Mouse (Mus musculus) kidney, embryonic 15.5 days (tissue): ENCODE measurements around the gene Mycbp2. TPM values are rescaled to one million over a fixed set of nuclear protein-coding genes. Genes with fewer than 3 reads are reported as not detected.

Experiments
- ATAC-seq: fragments of 200-750 bp; cut with Nextera tagmentation; replicated peaks from 2 replicates; pipeline ENCODE4 v1.8.0; 2017; ENCODE audit warnings: moderate TSS enrichment; ENCODE audit not compliant: low FRiP score
- H3K27ac ChIP-seq: fragments of 300-500 bp; sonication (generic); 2 replicates; pipeline ENCODE4 v1.5.1; 2015; ENCODE audit warnings: mild to moderate bottlenecking, inconsistent platforms
- H3K27me3 ChIP-seq: fragments of 300-500 bp; sonication (generic); 2 replicates; pipeline ENCODE4 v1.6.1; 2015; ENCODE audit warnings: inconsistent platforms
- H3K36me3 ChIP-seq: fragments of 300-500 bp; sonication (generic); 2 replicates; pipeline ENCODE4 v1.6.1; 2015; ENCODE audit warnings: inconsistent platforms
- H3K4me1 ChIP-seq: fragments of 300-500 bp; sonication (generic); 2 replicates; pipeline ENCODE4 v1.6.1; 2015; ENCODE audit warnings: inconsistent platforms
- H3K4me2 ChIP-seq: fragments of 300-500 bp; sonication (generic); 2 replicates; pipeline ENCODE4 v1.6.1; 2015; ENCODE audit warnings: moderate library complexity, mild to moderate bottlenecking, inconsistent platforms
- H3K4me3 ChIP-seq: fragments of 300-500 bp; sonication (generic); replicated peaks from 2 replicates; pipeline ENCODE4 v1.5.1; 2015; ENCODE audit warnings: mild to moderate bottlenecking, inconsistent platforms
- H3K9ac ChIP-seq: fragments of 300-500 bp; sonication (generic); 2 replicates; pipeline ENCODE4 v1.6.1; 2015; ENCODE audit warnings: mild to moderate bottlenecking, inconsistent platforms
- H3K9me3 ChIP-seq: fragments of 300-500 bp; sonication (generic); replicated peaks from 2 replicates; pipeline ENCODE4 v1.6.1; 2016; ENCODE audit warnings: inconsistent platforms
- WGBS: fragments of 180-500 bp; shearing (Covaris S2); methylation state at CpG from one replicate; pipeline ENCODE4 v1.1.7; 2015; ENCODE audit warnings: mixed read lengths; 5-methylcytosine and 5-hydroxymethylcytosine counted together
- polyA plus RNA-seq: library from polyadenylated mRNA; unstranded; fragments of >200 nt; fragmentation: Nextera tagmentation; extraction: Ambion mirVana; gene quantifications from 2 replicates; pipeline ENCODE4 v1.2.1, GENCODE M21; 2015

The Mycbp2 gene
- polyA plus RNA-seq, 1 experiment from 2014 or later: 19.0 TPM

- H3K9ac ChIP-seq: no peak overlapping the region
- ATAC-seq: no peak
- H3K36me3 ChIP-seq: peaks cover 73% of the 10 kb centered on the region
- no peaks in the 10 kb centered on the region for H3K4me1 ChIP-seq
- 88% methylated on average over 16 of the region's 16 CpGs for WGBS
- H3K9me3 ChIP-seq: no peaks in the 10 kb centered on the region
- H3K4me3 ChIP-seq: no peak overlapping the region
- H3K27me3 ChIP-seq: no peaks in the 10 kb centered on the region
- no peak overlapping the region for H3K27ac ChIP-seq
- no peak overlapping the region for H3K4me2 ChIP-seq
Measured at GRCm38 (mm10) chr14:103078006-103078912, 268.4 kb downstream of the Mycbp2 start.

- Histone ChIP-seq H3K9me3 (no peaks in the 10 kb centered on the region), H3K4me3 (no peak overlapping the region), H3K27ac (no peak overlapping the region), H3K4me2 (no peak overlapping the region), H3K4me1 (no peaks in the 10 kb centered on the region), H3K36me3 (peaks cover 75% of the 10 kb centered on the region), H3K9ac (no peak overlapping the region), H3K27me3 (no peaks in the 10 kb centered on the region)
- no peak for ATAC-seq
- WGBS: 93% methylated on average over 9 of the region's 9 CpGs
Measured at GRCm38 (mm10) chr14:103077272-103078005, 269.2 kb downstream of the Mycbp2 start.

GRCm38 (mm10) chr14:103075166-103075565 lies 271.4 kb downstream of the Mycbp2 start:
- Histone ChIP-seq H3K36me3 (peaks cover 74% of the 10 kb centered on the region), H3K4me2 (no peak overlapping the region), H3K9ac (no peak overlapping the region), H3K27ac (no peak overlapping the region), H3K9me3 (no peaks in the 10 kb centered on the region), H3K4me1 (peaks cover 6% of the 10 kb centered on the region), H3K4me3 (no peak overlapping the region), H3K27me3 (no peaks in the 10 kb centered on the region)
- 89% methylated on average over 7 of the region's 7 CpGs for WGBS
- ATAC-seq: no peak

GRCm38 (mm10) chr14:103073825-103074224 lies 272.8 kb downstream of the Mycbp2 start:
- no peak overlapping the region for H3K9ac ChIP-seq
- no peak overlapping the region for H3K4me2 ChIP-seq
- no peaks in the 10 kb centered on the region for H3K27me3 ChIP-seq
- H3K9me3 ChIP-seq: no peaks in the 10 kb centered on the region
- H3K36me3 ChIP-seq: peaks cover 63% of the 10 kb centered on the region
- ATAC-seq: no peak
- 98% methylated on average over 8 of the region's 8 CpGs for WGBS
- no peak overlapping the region for H3K27ac ChIP-seq
- no peak overlapping the region for H3K4me3 ChIP-seq
- peaks cover 11% of the 10 kb centered on the region for H3K4me1 ChIP-seq

GRCm38 (mm10) chr14:103072731-103073130 lies 273.9 kb downstream of the Mycbp2 start:
- no peak overlapping the region for H3K4me2 ChIP-seq
- peaks cover 54% of the 10 kb centered on the region for H3K36me3 ChIP-seq
- H3K4me3 ChIP-seq: no peak overlapping the region
- no peaks in the 10 kb centered on the region for H3K9me3 ChIP-seq
- no peak for ATAC-seq
- H3K4me1 ChIP-seq: peaks cover 11% of the 10 kb centered on the region
- no peaks in the 10 kb centered on the region for H3K27me3 ChIP-seq
- no peak overlapping the region for H3K27ac ChIP-seq
- WGBS: 90% methylated on average over 4 of the region's 4 CpGs
- no peak overlapping the region for H3K9ac ChIP-seq

- H3K4me2 ChIP-seq: no peak overlapping the region
- peaks cover 42% of the 10 kb centered on the region for H3K36me3 ChIP-seq
- peaks cover 11% of the 10 kb centered on the region for H3K4me1 ChIP-seq
- H3K4me3 ChIP-seq: no peak overlapping the region
- no peak overlapping the region for H3K9ac ChIP-seq
- no peak for ATAC-seq
- H3K27me3 ChIP-seq: no peaks in the 10 kb centered on the region
- H3K27ac ChIP-seq: no peak overlapping the region
- no peaks in the 10 kb centered on the region for H3K9me3 ChIP-seq
- 92% methylated on average over 12 of the region's 12 CpGs for WGBS
Measured at GRCm38 (mm10) chr14:103071471-103071870, 275.1 kb downstream of the Mycbp2 start.

GRCm38 (mm10) chr14:103070790-103071189 lies 275.8 kb downstream of the Mycbp2 start:
- ATAC-seq: no peak
- Histone ChIP-seq H3K9me3 (no peaks in the 10 kb centered on the region), H3K27me3 (no peaks in the 10 kb centered on the region), H3K4me3 (peak overlapping the region; percentile 86), H3K36me3 (peaks cover 35% of the 10 kb centered on the region), H3K9ac (peak overlapping the region; percentile 71), H3K27ac (peak overlapping the region; percentile 94), H3K4me2 (peak overlapping the region; percentile 85), H3K4me1 (peaks cover 11% of the 10 kb centered on the region)
- WGBS: 3% methylated on average over 10 of the region's 10 CpGs

GRCm38 (mm10) chr14:103069864-103070611 lies 276.6 kb downstream of the Mycbp2 start, which contains the start of gene Cln5:
Gene Cln5, plus strand, starts transcription at chr14:103070216.
- no peaks in the 10 kb centered on the region for H3K27me3 ChIP-seq
- ATAC-seq: peak; percentile 99
- H3K27ac ChIP-seq: peak within 1 kb of the TSS; percentile 94
- H3K9me3 ChIP-seq: no peaks in the 10 kb centered on the region
- H3K4me3 ChIP-seq: peak within 1 kb of the TSS; percentile 86
- H3K4me2 ChIP-seq: peak within 1 kb of the TSS; percentile 85
- H3K4me1 ChIP-seq: peaks cover 13% of the 10 kb centered on the region
- H3K36me3 ChIP-seq: peaks cover 28% of the 10 kb centered on the region
- H3K9ac ChIP-seq: peak within 1 kb of the TSS; percentile 71
- WGBS: under 1% methylated on average over 61 of the region's 65 CpGs

GRCm38 (mm10) chr14:103069465-103069863 lies 277.1 kb downstream of the Mycbp2 start:
- Histone ChIP-seq H3K27me3 (no peaks in the 10 kb centered on the region), H3K9ac (peak overlapping the region; percentile 71), H3K36me3 (peaks cover 22% of the 10 kb centered on the region), H3K4me3 (peak overlapping the region; percentile 86), H3K4me1 (peaks cover 13% of the 10 kb centered on the region), H3K27ac (peak overlapping the region; percentile 94), H3K4me2 (peak overlapping the region; percentile 85), H3K9me3 (no peaks in the 10 kb centered on the region)
- WGBS: 19% methylated on average over 12 of the region's 12 CpGs
- ATAC-seq: no peak; the same call in 1 of the 2 replicates

- Histone ChIP-seq H3K9me3 (no peaks in the 10 kb centered on the region), H3K4me2 (no peak overlapping the region), H3K4me3 (no peak overlapping the region), H3K9ac (no peak overlapping the region), H3K36me3 (no peaks in the 10 kb centered on the region), H3K27me3 (no peaks in the 10 kb centered on the region), H3K4me1 (peaks cover 7% of the 10 kb centered on the region), H3K27ac (no peak overlapping the region)
- ATAC-seq: no peak
- 11% methylated on average over 10 of the region's 10 CpGs for WGBS
Measured at GRCm38 (mm10) chr14:103065294-103066167, 281.1 kb downstream of the Mycbp2 start.
